Mouse (Mus musculus) frontal cortex, postnatal 10 days (tissue): ENCODE results near the gene Gm973.

Source experiments
- DNase-seq, 2 experiments: peaks; one replicate each; pipeline ENCODE4 v3.0.0; 2022; ENCODE audit warnings: low spot score in 2 of 2, mixed read lengths in 1 of 2

The Gm973 gene

DNA sequence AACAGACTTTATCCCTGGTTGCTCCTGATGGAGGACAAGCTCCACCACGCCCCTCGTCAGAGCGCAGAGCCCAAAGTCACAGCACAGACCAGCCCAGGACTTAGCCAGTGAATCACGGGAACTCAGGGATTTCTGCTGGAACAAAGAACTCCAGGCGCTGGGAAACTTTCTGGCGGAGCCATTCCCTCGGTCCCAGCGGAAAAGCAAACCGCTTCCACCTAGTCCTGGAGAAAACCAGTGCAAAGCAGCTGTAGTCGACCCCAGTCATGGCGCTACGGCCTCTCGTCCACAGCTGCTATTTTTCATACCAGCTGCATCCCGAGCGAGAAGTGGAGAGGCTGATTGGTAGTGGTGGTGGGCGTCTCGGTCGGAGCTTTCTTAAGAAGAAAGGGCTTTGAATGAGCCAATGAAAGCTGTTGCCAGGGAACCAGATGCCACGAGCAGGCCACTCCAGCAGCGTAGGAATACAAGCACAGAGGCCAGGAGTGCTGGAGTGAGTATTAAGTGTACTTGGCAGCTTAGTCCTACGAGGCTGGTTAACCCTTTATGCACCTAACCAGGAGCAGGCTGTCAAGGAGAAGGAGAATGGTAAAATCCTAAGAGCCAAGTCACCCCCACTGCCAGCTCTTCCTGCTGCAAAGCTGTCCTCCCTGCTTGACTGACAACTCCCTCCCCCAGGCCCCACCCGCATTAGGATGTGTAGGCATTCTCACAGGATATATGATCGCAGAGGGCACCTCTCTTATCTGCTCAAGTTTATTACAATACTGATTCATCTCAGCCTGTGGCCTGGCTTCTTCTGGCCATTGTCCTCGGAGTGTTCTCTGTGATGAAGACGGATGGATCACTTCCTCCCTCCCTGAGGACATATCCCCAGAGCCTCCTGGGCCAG lies at the start of gene Gm973:
TSS of gene Gm973 (plus strand) at position 239 of the 892 bp plus-strand sequence.
- DNase-seq: peak; percentile 66 to 81

DNA sequence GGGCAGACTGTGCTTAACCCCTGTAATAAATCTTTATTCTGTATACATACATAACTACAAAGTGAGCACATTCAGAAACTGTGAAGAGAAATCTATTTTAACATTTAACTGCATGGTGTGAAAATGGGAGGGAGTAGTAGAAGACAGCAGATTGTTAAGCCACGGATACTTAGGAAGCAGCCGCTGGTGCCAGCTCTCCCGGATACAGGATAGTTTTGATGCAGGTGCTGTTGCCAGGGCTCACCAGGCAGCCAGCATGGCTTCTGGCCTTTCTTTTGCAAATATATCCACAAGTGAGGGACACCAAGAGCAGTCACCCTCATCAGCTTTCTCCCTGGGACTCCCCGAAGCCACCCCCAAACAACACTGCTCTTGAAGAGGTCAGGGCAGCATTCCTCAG lies 46.9 kb upstream of the Gm973 start:
- no peak for DNase-seq

DNA sequence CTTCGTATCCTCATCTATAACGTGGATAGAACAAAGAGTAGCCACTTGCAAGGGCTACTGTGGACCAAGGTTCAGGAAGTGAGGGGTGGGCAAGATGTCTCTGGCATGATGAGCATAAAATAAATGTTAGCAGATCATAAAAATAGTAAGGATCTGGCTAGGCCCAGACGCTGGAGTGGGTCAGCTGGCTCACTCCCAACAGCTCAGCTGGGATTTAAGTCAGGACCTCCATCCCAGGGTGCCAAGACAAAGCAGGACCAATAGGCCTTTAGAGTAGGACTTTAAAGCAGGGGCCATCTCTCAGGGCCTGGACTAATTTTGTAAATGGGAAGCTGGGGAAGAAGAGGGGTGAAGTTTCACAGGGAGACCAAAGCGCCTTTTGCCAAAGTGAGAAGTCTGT lies 45.3 kb upstream of the Gm973 start:
- no peak for DNase-seq

DNA sequence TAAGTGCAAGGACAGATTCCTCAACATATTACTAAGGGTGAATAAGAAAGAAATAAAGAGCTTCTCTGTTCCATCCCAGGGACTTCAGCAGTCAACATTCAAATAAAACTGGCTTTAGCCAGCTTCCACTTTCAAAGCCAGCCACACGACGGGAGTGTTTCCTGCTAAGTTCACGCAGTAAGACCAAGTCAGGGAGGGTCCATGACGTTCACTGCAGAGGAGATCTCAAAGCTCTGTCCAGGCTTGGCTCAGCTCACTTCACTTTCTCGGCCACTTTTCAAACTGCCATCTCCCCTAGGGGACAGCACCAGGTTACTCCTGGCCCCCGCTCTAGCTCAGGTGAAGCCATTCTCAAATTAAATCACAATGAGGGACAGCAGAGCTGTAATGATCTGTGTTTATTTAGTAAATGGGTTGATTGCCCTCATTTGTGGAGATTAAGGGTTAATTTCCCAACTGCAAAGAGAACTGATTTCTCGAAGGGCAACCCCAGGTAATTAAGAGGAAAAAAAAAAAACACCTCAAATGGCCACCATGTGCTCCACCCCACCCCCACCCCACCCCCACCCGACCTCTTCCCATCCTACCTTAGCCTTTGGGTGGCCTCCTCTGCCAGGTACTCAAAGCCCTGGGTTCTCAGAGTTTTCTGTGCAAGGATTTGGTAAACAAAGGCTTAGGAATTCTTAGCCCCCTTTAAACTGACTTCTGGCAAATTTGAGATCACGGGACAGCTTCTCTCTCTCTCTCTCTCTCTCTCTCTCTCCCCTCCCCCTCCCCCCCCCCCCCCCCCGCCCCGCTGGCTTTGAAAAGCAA lies 43.5 kb upstream of the Gm973 start:
- DNase-seq: no peak

DNA sequence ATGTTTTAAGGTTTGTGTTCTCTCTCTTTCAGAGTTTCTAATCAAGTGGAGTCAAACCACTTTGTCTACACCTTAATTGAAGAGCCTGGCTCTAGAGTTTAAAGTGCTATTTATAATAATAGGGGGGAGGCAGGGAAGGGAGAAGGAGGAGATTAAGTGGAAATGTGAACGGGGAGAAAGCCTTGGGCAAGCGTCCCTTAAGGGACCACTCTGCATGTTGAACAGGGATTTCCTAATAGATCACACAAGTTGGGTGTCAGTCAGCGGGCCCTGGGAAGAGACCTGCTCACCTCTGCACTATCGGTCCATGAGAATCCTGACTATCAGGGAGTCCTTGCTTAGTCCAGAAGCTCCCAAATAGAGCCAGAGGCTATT lies 42.9 kb upstream of the Gm973 start:
- no peak for DNase-seq

DNA sequence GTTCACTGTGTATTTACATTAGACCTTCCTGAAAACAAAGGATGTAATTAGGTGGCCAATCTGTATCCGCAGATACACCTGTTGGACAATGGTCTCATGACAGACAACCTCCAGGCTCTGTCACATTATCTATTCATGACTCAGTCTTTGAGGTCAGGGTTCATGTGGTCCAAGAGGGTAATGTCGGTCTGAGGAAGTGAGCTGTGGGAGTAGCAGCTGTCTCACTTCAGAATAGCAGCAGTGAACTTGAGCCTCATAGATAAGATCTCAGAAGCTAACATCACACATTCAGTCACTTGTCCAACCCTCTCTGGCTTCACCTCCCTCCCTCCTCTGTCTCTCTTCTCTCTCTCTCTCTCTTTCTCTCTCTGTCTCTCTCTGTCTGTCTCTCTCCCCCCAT lies 40.4 kb upstream of the Gm973 start:
- no peak for DNase-seq

DNA sequence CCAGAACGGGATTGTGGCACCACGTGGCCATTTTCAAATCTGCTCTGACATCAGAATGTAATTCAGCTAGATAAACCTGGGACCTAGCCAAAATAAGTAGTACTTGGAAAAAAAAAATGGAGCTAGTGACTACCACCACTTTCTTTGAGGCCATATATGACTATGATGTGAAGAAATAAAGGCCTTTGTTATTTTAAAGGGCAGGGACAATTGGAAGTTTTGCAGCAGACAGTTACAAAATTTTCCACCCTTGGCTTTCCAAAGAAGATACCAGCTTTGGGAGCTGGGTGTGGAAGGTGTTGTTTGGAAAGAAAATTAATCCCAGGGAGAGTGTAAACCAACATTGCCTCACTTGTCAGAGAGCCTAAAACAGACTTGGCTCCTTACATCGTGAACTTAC lies 37.2 kb upstream of the Gm973 start:
- no peak for DNase-seq

DNA sequence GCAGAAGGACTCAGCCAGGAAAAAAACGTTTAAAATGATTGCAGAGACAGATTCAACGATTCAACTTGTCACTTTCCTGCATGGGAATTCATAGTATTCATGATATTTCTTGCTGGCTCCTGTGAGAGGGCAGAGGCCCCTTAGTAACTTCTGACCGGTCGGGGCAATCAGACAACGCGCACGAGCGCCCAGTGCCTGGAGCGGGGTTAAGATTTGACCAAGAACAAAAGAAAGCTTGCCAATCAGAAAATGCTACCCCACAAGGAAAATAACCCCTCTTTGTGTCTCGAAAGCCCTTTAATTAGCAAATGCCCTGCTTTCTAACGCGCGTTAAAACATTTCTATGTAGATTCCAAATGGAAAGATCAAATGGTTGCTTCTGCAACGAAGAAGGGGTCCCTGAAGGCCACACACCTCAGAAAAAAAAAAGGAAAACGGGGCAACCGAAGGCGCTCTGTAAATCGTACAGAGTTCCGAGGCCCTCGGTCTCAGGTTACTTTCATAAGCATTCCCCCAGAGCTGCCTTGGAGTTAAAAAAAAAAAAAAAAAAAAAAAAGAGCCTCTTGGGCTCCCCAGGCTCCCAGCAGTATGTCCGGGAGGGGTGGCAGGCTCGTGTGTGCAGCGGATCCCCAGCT lies 35.1 kb upstream of the Gm973 start:
- no peak for DNase-seq

DNA sequence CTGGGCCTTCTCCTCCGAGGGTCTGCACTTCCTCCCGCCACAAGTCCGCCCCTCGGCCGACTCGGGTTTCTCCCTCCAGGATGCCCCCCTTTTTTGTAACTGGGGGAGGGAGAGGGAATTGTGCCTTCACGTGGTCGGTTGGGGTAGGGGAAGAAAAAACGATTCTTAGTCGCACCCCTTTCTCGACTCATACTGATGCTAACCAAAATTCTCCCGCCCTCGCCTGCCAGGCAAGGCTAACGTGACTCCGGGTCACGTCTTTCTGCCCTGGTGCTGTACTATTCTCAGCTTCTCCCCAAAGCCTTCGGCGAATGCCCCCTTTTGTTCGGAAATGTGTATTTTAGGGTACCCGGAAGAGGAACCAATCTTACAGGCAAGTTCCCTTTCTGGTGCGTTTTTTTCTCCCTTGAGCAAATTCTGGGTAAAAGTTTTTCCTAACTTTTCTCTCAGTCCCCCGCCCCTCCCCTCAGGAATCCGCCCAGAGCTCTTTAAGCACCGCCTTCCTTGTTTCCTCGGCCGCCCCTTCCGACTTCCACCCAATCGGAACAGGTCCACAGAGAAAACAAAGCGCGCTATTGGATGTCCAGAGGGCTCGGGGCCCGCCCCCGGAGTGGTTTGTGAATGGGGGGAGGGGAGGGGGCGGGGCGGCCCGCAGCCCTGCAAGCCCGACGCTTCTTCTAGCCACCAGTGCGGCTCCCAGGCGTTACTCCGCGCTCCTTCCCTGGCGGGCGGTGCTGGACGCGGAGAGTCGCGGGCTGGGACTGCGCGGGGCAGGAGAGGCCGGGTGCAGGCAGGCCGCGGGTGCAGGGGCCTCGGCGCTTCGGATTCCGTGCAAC lies 34.4 kb upstream of the Gm973 start:
- peak; percentile 85 to 86 for DNase-seq

DNA sequence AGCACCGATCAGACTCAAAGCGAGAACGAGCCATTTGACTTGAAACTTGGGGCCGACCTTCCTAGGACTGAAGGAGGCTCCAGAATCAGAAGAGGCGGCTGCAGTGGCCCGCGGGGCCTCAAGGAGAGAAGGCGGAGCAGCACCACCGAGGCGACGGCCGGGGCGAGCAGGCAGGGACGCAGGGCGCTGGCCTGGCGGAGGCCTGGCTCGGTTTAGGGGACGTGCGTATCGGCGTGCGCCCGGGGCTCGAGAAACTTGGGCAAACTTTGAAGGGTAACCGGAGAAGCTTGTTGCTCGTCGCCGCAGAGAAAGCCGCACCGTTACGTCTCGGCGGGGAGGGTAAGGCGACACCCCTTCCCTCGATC lies 33.8 kb upstream of the Gm973 start, which contains the start of gene Fzd7:
TSS of gene Fzd7 (plus strand) at position 94 of the 365 bp plus-strand sequence.
- DNase-seq: no peak

DNA sequence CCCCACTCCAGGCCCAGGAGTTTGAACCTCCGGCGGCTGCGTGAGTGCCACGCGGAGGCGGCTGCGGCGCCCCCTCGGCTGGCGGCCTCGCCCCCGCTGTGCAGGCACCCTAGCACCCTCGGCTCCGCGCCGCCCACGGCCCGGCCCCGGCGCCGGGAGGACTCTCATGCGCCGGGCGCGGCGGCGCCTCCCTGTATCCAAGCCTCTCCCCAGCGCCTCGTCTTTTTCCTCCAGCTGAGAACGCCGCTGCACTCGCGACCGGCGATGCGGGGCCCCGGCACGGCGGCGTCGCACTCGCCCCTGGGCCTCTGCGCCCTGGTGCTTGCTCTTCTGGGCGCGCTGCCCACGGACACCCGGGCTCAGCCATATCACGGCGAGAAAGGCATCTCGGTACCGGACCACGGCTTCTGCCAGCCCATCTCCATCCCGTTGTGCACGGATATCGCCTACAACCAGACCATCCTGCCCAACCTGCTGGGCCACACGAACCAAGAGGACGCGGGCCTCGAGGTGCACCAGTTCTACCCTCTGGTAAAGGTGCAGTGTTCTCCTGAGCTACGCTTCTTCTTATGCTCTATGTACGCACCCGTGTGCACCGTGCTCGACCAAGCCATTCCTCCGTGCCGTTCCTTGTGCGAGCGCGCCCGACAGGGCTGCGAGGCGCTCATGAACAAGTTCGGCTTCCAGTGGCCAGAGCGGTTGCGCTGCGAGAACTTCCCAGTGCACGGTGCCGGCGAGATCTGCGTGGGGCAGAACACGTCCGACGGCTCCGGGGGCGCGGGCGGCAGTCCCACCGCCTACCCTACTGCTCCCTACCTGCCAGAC lies 33.2 kb upstream of the Gm973 start:
- DNase-seq: no peak

DNA sequence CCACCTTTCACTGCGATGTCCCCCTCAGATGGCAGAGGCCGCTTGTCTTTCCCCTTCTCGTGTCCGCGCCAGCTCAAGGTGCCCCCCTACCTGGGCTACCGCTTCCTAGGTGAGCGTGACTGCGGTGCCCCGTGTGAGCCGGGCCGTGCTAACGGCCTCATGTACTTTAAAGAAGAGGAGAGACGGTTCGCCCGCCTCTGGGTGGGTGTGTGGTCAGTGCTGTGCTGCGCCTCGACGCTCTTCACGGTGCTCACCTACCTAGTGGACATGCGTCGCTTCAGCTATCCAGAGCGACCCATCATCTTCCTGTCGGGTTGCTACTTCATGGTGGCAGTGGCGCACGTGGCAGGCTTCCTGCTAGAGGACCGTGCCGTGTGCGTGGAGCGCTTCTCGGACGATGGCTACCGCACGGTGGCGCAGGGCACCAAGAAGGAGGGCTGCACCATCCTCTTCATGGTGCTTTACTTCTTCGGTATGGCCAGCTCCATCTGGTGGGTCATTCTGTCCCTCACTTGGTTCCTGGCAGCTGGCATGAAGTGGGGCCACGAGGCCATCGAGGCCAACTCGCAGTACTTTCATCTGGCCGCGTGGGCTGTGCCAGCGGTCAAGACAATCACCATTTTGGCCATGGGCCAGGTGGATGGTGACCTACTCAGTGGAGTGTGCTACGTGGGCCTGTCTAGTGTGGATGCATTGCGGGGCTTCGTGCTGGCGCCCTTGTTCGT lies 32.4 kb upstream of the Gm973 start:
- peak; percentile 44 to 73 for DNase-seq

DNA sequence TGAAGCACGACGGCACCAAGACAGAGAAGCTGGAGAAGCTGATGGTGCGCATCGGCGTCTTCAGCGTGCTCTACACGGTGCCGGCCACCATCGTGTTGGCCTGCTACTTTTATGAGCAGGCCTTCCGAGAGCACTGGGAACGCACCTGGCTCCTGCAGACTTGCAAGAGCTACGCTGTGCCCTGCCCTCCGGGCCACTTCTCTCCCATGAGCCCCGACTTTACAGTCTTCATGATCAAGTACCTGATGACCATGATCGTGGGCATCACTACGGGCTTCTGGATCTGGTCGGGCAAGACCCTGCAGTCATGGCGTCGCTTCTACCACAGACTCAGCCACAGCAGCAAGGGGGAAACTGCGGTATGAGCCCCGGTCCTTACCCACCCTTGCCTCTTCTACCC lies 31.8 kb upstream of the Gm973 start:
- DNase-seq: no peak

DNA sequence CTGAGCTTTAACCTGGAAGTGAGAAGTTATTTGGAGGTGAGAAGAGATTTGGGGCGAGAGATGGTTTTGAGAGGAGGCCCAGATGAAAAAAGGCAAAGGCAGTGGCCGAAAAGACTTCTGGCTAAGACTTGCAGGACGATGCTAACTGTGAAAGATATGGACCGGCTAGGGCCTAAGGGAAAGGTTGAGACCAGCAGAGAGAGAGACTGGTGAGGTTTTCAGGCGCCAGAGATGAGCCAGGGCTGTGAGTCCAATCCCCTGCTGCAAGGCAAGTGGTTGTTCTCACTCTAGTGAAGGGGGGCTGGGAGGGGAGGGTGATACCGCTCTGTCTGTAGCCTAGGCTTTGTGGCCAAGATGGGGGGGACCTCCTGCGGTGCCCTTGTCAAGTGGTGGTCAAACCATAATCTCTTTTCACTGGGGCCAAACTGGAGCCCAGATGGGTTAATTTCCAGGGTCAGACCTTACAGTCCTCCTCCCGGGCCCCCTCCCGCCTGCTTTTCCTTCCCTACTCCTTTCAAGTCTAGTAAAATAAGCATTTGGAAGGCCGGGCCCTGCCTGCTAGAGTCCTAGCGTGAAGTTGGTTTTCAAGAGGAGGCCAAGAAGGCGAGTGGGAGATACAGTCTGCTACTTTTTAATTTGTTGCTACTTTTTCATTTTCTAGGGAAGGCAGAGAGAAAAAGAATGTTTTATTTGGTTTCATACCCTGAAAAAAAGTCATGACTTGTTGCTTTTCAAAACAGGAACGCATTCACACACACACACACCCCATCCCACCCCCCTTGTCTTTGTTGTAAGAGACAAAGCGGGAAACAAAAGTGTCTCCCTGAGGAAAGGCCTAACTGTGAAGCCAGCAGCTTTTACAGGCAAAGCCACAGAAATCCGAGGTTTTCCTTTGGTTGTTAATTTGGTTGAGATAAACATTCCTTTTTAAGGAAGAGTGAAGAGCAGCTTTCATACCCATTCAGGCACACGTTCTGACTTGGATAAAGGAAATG lies 31.0 kb upstream of the Gm973 start:
- no peak for DNase-seq

DNA sequence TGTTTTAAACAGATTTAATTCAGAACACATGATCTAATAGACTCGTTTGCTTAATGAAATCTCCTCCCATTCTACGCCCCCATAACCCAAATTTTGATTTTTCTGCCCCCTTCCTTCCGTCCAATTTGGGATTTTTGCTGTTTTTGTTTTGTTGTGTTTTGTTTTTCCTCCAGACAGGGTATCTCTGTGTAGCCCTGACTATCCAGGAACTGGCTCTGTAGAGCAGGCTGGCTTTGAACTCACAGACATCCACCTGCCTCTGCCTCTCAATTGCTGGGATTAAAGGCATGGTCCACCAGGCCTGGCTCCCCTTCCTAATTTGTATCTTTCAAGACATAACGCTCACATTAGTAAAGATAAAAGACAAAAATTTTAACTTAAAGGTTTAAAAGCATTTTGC lies 30.3 kb upstream of the Gm973 start:
- DNase-seq: no peak

DNA sequence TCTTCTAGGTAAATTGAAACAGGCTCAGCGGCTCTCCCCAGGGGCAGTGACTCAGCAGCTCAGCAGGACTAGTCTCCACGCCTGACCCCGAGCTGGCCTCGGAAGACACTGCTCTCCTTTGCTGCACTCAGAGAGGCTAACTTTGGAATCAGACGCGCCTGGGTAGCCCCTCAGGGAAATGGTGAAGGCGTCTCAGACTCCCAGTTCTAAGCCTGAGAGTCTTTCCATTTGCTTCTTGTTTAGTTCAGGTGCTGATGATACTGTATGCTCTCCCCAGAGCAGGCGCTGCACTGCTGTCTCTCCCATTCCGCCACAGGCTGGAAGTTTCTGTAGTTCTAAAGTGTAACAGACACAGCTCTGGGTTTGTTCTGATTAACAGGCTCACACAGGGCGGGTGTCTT lies 28.4 kb upstream of the Gm973 start:
- no peak for DNase-seq

DNA sequence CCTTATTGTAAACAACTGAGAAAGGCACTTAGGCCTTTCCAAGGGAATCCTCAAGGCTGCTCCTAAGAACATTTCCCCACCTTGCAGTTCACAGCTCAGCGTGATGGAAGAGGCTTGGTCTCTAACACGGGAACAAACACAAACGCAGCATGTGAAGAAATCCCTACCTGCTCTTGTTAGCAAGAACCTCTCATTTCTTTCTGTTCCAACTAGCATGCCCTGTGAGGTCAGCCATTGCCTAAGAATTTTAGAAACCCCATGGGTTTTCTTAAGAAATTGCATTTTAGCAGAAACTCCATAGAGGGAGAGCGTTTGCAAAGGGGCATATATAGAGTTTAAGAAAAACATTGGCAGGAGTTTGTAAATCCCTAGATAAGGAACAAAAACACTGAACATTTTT lies 27.6 kb upstream of the Gm973 start:
- no peak for DNase-seq

DNA sequence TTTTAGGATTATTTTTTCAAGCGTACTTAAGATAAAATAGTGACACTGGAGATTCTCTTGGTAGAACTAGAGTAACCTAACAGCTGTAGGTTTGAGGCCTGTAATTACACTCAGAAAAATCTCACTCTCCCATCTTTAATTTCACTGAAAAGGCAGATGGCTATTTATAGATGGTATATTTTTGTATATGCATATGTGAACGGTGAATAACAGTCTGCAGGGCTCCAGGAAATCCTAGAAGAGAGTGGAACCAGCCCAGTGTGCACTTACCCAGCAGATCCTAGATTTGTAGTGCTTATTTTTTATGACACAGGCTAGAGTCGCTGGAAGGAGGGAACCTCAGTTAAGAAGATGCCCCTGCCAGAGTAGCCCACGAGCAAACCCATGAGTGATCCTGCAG lies 27.1 kb upstream of the Gm973 start:
- no peak for DNase-seq

DNA sequence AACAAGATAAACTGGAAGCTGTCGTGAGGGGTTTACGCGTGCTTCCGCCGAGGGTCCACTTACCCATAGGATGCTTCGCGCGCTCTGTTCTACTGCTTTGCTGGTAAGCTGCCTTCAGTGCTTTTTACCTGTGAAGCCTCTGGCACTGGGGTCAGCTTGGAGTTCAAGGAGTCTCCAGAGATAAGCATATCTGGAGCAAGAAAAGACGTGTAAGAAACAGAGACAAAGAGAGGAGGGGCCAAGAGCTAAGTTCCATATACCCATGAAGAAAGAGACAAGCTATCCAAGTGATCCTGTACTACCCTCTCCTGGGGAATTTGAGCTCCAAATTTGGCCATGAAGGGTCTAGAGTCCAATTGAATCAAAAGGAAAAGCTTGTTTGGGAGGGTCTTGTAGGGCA lies 24.5 kb upstream of the Gm973 start:
- no peak for DNase-seq
